Mouse (Mus musculus): ENCODE measurements around the gene Agrn. TPM values are rescaled to one million over a fixed set of nuclear protein-coding genes. Genes with fewer than 3 reads are reported as not detected.

Agrn gene
- polyA plus RNA-seq, 1 experiment from 2014 or later: 91.9 TPM

DNA sequence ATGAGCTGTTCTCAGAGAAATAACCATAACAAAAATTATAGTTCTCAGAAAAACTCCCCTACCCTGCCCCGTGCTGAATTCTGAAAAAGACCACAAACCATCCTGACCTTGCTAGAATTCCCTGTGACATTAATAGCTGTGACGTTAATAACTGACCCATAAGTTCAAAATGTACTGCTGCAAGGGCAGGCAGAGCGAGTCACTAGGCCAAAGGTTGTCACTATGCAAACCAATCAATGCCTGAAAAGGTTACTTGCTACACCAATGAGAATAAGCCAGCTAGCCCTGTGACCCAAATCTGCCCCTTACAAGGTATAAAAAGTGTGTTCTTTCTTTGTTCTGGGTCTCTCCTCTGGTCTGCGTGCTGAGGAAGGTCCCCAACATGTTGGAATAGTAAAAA lies 11.6 kb upstream of the Agrn start:
- Histone ChIP-seq H3K4me2 (ENCODE audit: low read depth) (no peak overlapping the region), H3K9me3 (ENCODE audit: control insufficient read depth, low read length) (no peaks in the 10 kb centered on the region), H3K27me3 (ENCODE audit: control insufficient read depth, insufficient read depth, low read length) (no peaks in the 10 kb centered on the region), H3K4me3 (ENCODE audit: low read depth, low read length) (no peak overlapping the region), H3K36me3 (ENCODE audit: control insufficient read depth, insufficient read depth, low read length) (no peaks in the 10 kb centered on the region), H3K27ac (ENCODE audit: low read depth, low read length) (no peak overlapping the region), H3K9ac (ENCODE audit: low read length) (no peak overlapping the region), H3K4me1 (ENCODE audit: control insufficient read depth, insufficient read depth, low read length) (peaks cover 5% of the 10 kb centered on the region; the same call in 1 of the 2 replicates)
- WGBS: 92% methylated on average over 4 of the region's 4 CpGs
- DNase-seq (ENCODE audit: low spot score) (no peak), ATAC-seq (ENCODE audit: insufficient read depth, low FRiP score, low TSS enrichment) (no peak)

GRCm38 (mm10) chr4:156203413-156204131 lies 6.3 kb upstream of the Agrn start:
- peak; percentile 66 for DNase-seq (ENCODE audit: low spot score)
- H3K27me3 ChIP-seq (ENCODE audit: control insufficient read depth, insufficient read depth, low read length): no peaks in the 10 kb centered on the region
- no peaks in the 10 kb centered on the region for H3K36me3 ChIP-seq (ENCODE audit: control insufficient read depth, insufficient read depth, low read length)
- H3K27ac ChIP-seq (ENCODE audit: low read depth, low read length): peak overlapping the region; percentile 49; the same call in 1 of the 2 replicates
- H3K4me3 ChIP-seq (ENCODE audit: low read depth, low read length): peak overlapping the region; percentile 62
- ATAC-seq (ENCODE audit: insufficient read depth, low FRiP score, low TSS enrichment): peak; percentile 52
- H3K4me2 ChIP-seq (ENCODE audit: low read depth): peak overlapping the region; percentile 97
- H3K9me3 ChIP-seq (ENCODE audit: control insufficient read depth, low read length): no peaks in the 10 kb centered on the region
- H3K4me1 ChIP-seq (ENCODE audit: control insufficient read depth, insufficient read depth, low read length): peaks cover 12% of the 10 kb centered on the region
- peak overlapping the region; percentile 79 for H3K9ac ChIP-seq (ENCODE audit: low read length)
- under 1% methylated on average over 49 of the region's 49 CpGs for WGBS

- DNase-seq (ENCODE audit: low spot score) (peak; percentile 82), ATAC-seq (ENCODE audit: insufficient read depth, low FRiP score, low TSS enrichment) (peak; percentile 80)
- H3K4me2 ChIP-seq (ENCODE audit: low read depth): peak within 1 kb of the TSS; percentile 97
- H3K4me3 ChIP-seq (ENCODE audit: low read depth, low read length): peak within 1 kb of the TSS; percentile 62
- 1% methylated on average over 30 of the region's 39 CpGs for WGBS
- H3K9ac ChIP-seq (ENCODE audit: low read length): peak within 1 kb of the TSS; percentile 79
- H3K4me1 ChIP-seq (ENCODE audit: control insufficient read depth, insufficient read depth, low read length): peaks cover 12% of the 10 kb centered on the region
- no peaks in the 10 kb centered on the region for H3K36me3 ChIP-seq (ENCODE audit: control insufficient read depth, insufficient read depth, low read length)
- no peaks in the 10 kb centered on the region for H3K9me3 ChIP-seq (ENCODE audit: control insufficient read depth, low read length)
- H3K27me3 ChIP-seq (ENCODE audit: control insufficient read depth, insufficient read depth, low read length): no peaks in the 10 kb centered on the region
- H3K27ac ChIP-seq (ENCODE audit: low read depth, low read length): peak within 1 kb of the TSS; percentile 49; the same call in 1 of the 2 replicates
Measured at GRCm38 (mm10) chr4:156203001-156203412, 5.7 kb upstream of the Agrn start, which contains the start of gene AW011738. Gene AW011738 (plus strand): TSS chr4:156203304.

- DNase-seq (ENCODE audit: low spot score) (peak; percentile 10), ATAC-seq (ENCODE audit: insufficient read depth, low FRiP score, low TSS enrichment) (no peak)
- H3K4me1 ChIP-seq (ENCODE audit: control insufficient read depth, insufficient read depth, low read length): peaks cover 12% of the 10 kb centered on the region
- H3K4me3 ChIP-seq (ENCODE audit: low read depth, low read length): peak overlapping the region; percentile 62
- H3K4me2 ChIP-seq (ENCODE audit: low read depth): peak overlapping the region; percentile 97
- H3K9me3 ChIP-seq (ENCODE audit: control insufficient read depth, low read length): no peaks in the 10 kb centered on the region
- H3K36me3 ChIP-seq (ENCODE audit: control insufficient read depth, insufficient read depth, low read length): no peaks in the 10 kb centered on the region
- peak overlapping the region; percentile 32; the same call in 1 of the 2 replicates for H3K9ac ChIP-seq (ENCODE audit: low read length)
- H3K27me3 ChIP-seq (ENCODE audit: control insufficient read depth, insufficient read depth, low read length): no peaks in the 10 kb centered on the region
- 49% methylated on average over 12 of the region's 12 CpGs for WGBS
- no peak overlapping the region for H3K27ac ChIP-seq (ENCODE audit: low read depth, low read length)
Measured at GRCm38 (mm10) chr4:156202462-156202893, 5.2 kb upstream of the Agrn start.

DNA sequence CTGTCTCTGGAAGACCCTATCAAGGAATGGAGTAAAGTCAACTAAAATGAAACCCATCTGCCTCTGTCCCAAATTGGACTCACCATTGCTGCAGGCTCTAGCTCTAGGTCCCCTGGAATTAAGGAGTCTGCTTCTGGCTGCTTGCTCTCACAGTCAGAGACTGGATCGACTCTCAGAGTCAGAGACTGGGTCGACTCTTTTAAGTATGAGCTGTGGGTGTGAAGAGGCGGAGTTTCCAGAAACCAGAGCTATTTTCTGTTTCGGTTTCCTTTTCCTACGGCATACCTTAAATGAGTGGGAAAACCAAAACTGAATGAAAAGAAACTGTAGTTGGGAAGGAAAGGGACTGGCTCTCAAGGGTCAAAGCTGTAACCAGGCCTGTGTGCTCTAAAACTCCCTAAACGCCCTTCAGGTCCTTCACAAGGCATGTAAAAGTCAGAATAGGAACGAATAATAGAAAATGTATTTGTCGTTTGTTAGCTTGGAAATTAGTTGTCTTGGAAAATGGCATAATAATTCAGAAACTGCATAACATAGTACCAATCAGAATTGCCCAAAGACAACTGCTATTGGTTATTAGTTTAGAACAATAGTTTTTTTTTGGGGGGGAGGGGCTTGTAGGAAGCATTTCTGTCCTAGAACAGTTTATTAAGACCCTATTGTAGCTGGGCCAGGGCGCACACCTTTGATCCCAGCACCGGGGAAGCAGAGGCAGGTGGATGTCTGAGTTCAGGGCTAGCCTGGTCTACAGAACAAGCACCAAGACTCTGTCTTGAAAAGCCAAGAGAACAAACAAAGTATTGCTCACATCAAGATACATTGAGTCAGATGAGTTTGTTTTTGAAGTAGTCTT lies 3.6 kb upstream of the Agrn start, which contains the start of gene Isg15:
TSS of gene Isg15 (minus strand) at position 196 of the 853 bp plus-strand sequence.
- Histone ChIP-seq H3K36me3 (ENCODE audit: control insufficient read depth, insufficient read depth, low read length) (no peaks in the 10 kb centered on the region), H3K27ac (ENCODE audit: low read depth, low read length) (no peak within 1 kb of the TSS), H3K4me2 (ENCODE audit: low read depth) (no peak within 1 kb of the TSS), H3K27me3 (ENCODE audit: control insufficient read depth, insufficient read depth, low read length) (no peaks in the 10 kb centered on the region), H3K4me1 (ENCODE audit: control insufficient read depth, insufficient read depth, low read length) (peaks cover 12% of the 10 kb centered on the region), H3K4me3 (ENCODE audit: low read depth, low read length) (no peak within 1 kb of the TSS), H3K9me3 (ENCODE audit: control insufficient read depth, low read length) (no peaks in the 10 kb centered on the region), H3K9ac (ENCODE audit: low read length) (no peak within 1 kb of the TSS)
- ATAC-seq (ENCODE audit: insufficient read depth, low FRiP score, low TSS enrichment): no peak
- 68% methylated on average over 10 of the region's 10 CpGs for WGBS
- DNase-seq (ENCODE audit: low spot score): no peak

GRCm38 (mm10) chr4:156197829-156198205 lies 529 bp upstream of the Agrn start:
- Histone ChIP-seq H3K27me3 (ENCODE audit: control insufficient read depth, insufficient read depth, low read length) (no peaks in the 10 kb centered on the region), H3K4me3 (ENCODE audit: low read depth, low read length) (peak overlapping the region; percentile 84), H3K9ac (ENCODE audit: low read length) (peak overlapping the region; percentile 50), H3K4me2 (ENCODE audit: low read depth) (peak overlapping the region; percentile 40), H3K27ac (ENCODE audit: low read depth, low read length) (peak overlapping the region; percentile 93), H3K9me3 (ENCODE audit: control insufficient read depth, low read length) (no peaks in the 10 kb centered on the region), H3K36me3 (ENCODE audit: control insufficient read depth, insufficient read depth, low read length) (peaks cover 4% of the 10 kb centered on the region), H3K4me1 (ENCODE audit: control insufficient read depth, insufficient read depth, low read length) (peaks cover 27% of the 10 kb centered on the region)
- peak; percentile 95 for ATAC-seq (ENCODE audit: insufficient read depth, low FRiP score, low TSS enrichment)
- peak; percentile 96 for DNase-seq (ENCODE audit: low spot score)
- 0% methylated on average over 26 of the region's 26 CpGs for WGBS

- Histone ChIP-seq H3K27ac (ENCODE audit: low read depth, low read length) (peak overlapping the region; percentile 40; the same call in 1 of the 2 replicates), H3K9ac (ENCODE audit: low read length) (peak overlapping the region; percentile 72), H3K4me2 (ENCODE audit: low read depth) (peak overlapping the region; percentile 80), H3K9me3 (ENCODE audit: control insufficient read depth, low read length) (no peaks in the 10 kb centered on the region), H3K27me3 (ENCODE audit: control insufficient read depth, insufficient read depth, low read length) (no peaks in the 10 kb centered on the region), H3K36me3 (ENCODE audit: control insufficient read depth, insufficient read depth, low read length) (peaks cover 4% of the 10 kb centered on the region), H3K4me3 (ENCODE audit: low read depth, low read length) (peak overlapping the region; percentile 84), H3K4me1 (ENCODE audit: control insufficient read depth, insufficient read depth, low read length) (peaks cover 23% of the 10 kb centered on the region)
- DNase-seq (ENCODE audit: low spot score) (peak; percentile 66), ATAC-seq (ENCODE audit: insufficient read depth, low FRiP score, low TSS enrichment) (no peak)
- WGBS: 5% methylated on average over 35 of the region's 35 CpGs
Measured at GRCm38 (mm10) chr4:156195927-156196870, 1.1 kb downstream of the Agrn start.

- H3K9me3 ChIP-seq (ENCODE audit: control insufficient read depth, low read length): no peaks in the 10 kb centered on the region
- H3K36me3 ChIP-seq (ENCODE audit: control insufficient read depth, insufficient read depth, low read length): peaks cover 6% of the 10 kb centered on the region
- H3K9ac ChIP-seq (ENCODE audit: low read length): peak overlapping the region; percentile 27; the same call in 1 of the 2 replicates
- DNase-seq (ENCODE audit: low spot score) (no peak), ATAC-seq (ENCODE audit: insufficient read depth, low FRiP score, low TSS enrichment) (no peak)
- H3K27me3 ChIP-seq (ENCODE audit: control insufficient read depth, insufficient read depth, low read length): no peaks in the 10 kb centered on the region
- no peak overlapping the region for H3K27ac ChIP-seq (ENCODE audit: low read depth, low read length)
- H3K4me1 ChIP-seq (ENCODE audit: control insufficient read depth, insufficient read depth, low read length): peaks cover 40% of the 10 kb centered on the region
- H3K4me2 ChIP-seq (ENCODE audit: low read depth): no peak overlapping the region; the same call in 1 of the 2 replicates
- WGBS: 23% methylated on average over 6 of the region's 6 CpGs
- 0 out of 2 replicates have a peak overlapping the region, but pooled peaks have one; percentile 8 for H3K4me3 ChIP-seq (ENCODE audit: low read depth, low read length)
Measured at GRCm38 (mm10) chr4:156194346-156194745, 2.9 kb downstream of the Agrn start.

All from neural tube, embryonic 11.5 days (tissue).